Mouse (Mus musculus) CH12.LX (cell line): Measurements from ENCODE around the gene Lrrfip1. TPM values are rescaled to one million over a fixed set of nuclear protein-coding genes. Genes with fewer than 3 reads are reported as not detected.

Experiments
- DNase-seq: peaks from one replicate; pipeline ENCODE4 v3.0.0-alpha.2; 2013; ENCODE audit errors: extremely low read depth
- H3K27ac ChIP-seq: 2 replicates; pipeline ENCODE4 v1.5.1; 2012; ENCODE audit warnings: low read depth, mild to moderate bottlenecking, control low read depth, moderate library complexity; ENCODE audit not compliant: insufficient read depth
- H3K27me3 ChIP-seq: replicated peaks from 2 replicates; pipeline ENCODE3; 2012; ENCODE audit warnings: inconsistent platforms
- H3K36me3 ChIP-seq, 2 experiments: replicated peaks in 1 of 2; 2 replicates each; pipeline versions ENCODE3 to v1.6.1; 2012; ENCODE audit warnings: inconsistent platforms in 1 of 2, low read length in 1 of 2, mild to moderate bottlenecking in 1 of 2, mixed read lengths in 1 of 2, moderate library complexity in 1 of 2; ENCODE audit not compliant: control insufficient read depth in 1 of 2, insufficient read depth in 1 of 2
- H3K4me1 ChIP-seq, 2 experiments: 2 replicates each; pipeline ENCODE4 v1.6.1; 2012; ENCODE audit warnings: inconsistent platforms in 1 of 2, moderate library complexity in 1 of 2; ENCODE audit not compliant: insufficient read depth in 2 of 2, control insufficient read depth in 1 of 2
- H3K4me2 ChIP-seq: 2 replicates; pipeline ENCODE4 v1.6.1; 2012; ENCODE audit warnings: low read depth, mild to moderate bottlenecking, control low read depth; ENCODE audit not compliant: poor library complexity, insufficient read depth, severe bottlenecking
- H3K4me3 ChIP-seq, 3 experiments: fragments of 150-350 bp in 1 of 3; sonication (generic) in 1 of 3; replicated peaks in 1 of 3; 2 replicates each; pipeline versions ENCODE3 to v1.5.1; 2011 to 2012; ENCODE audit warnings: low read depth in 2 of 3, low read length in 2 of 3, mild to moderate bottlenecking in 2 of 3, moderate library complexity in 2 of 3, control low read depth in 1 of 3, improper control_type of control experiment in 1 of 3, inconsistent platforms in 1 of 3, mixed read lengths in 1 of 3; ENCODE audit not compliant: poor library complexity in 1 of 3
- H3K79me2 ChIP-seq: replicated peaks from 2 replicates; pipeline ENCODE4 v1.6.1; 2012; ENCODE audit warnings: mild to moderate bottlenecking, moderate library complexity; ENCODE audit not compliant: control insufficient read depth, poor library complexity, insufficient read depth, severe bottlenecking; ENCODE audit errors: extremely low read depth
- H3K9ac ChIP-seq: 2 replicates; pipeline ENCODE4 v1.6.1; 2012; ENCODE audit warnings: low read depth, mild to moderate bottlenecking, control low read depth, moderate library complexity; ENCODE audit not compliant: insufficient read depth
- H3K9me3 ChIP-seq: replicated peaks from 2 replicates; pipeline ENCODE3; 2012; ENCODE audit warnings: low read length, inconsistent platforms, mixed read lengths
- BHLHE40 ChIP-seq: IDR thresholded peaks from 2 replicates; pipeline ENCODE4 v1.6.1; 2011; ENCODE audit warnings: mild to moderate bottlenecking, low read depth, low read length, improper control_type of control experiment
- CHD1 ChIP-seq: IDR thresholded peaks from 2 replicates; pipeline ENCODE4 v1.6.1; 2012; ENCODE audit warnings: low read depth, low read length, improper control_type of control experiment, inconsistent platforms
- CHD2 ChIP-seq: IDR thresholded peaks from 2 replicates; pipeline ENCODE4 v1.6.1; 2011; ENCODE audit warnings: low read length, improper control_type of control experiment
- CTCF ChIP-seq, 2 experiments: IDR thresholded peaks in 1 of 2; conservative IDR thresholded peaks in 1 of 2; 2 replicates each; pipeline ENCODE4 v1.5.1; 2011 to 2012; ENCODE audit warnings: low read depth in 2 of 2, low read length in 2 of 2, improper control_type of control experiment in 1 of 2, inconsistent platforms in 1 of 2, mild to moderate bottlenecking in 1 of 2, moderate library complexity in 1 of 2
- E2F4 ChIP-seq: IDR thresholded peaks from 2 replicates; pipeline ENCODE4 v1.6.1; 2011; ENCODE audit warnings: low read depth, low read length, improper control_type of control experiment; ENCODE audit not compliant: insufficient replicate concordance
- ELF1 ChIP-seq: IDR thresholded peaks from 2 replicates; pipeline ENCODE4 v1.6.1; 2014; ENCODE audit warnings: low read depth, mild to moderate bottlenecking, inconsistent platforms, low read length, improper control_type of control experiment
- EP300 ChIP-seq: IDR thresholded peaks from 2 replicates; pipeline ENCODE4 v1.6.1; 2011; ENCODE audit warnings: low read length, improper control_type of control experiment
- ETS1 ChIP-seq: conservative IDR thresholded peaks from 2 replicates; pipeline ENCODE4 v1.6.1; 2012; ENCODE audit warnings: low read depth, mild to moderate bottlenecking, inconsistent platforms, low read length, improper control_type of control experiment, moderate library complexity
- GABPA ChIP-seq: IDR thresholded peaks from 2 replicates; pipeline ENCODE4 v1.6.1; 2012; ENCODE audit warnings: low read depth, low read length, improper control_type of control experiment, inconsistent platforms; ENCODE audit not compliant: insufficient replicate concordance
- HCFC1 ChIP-seq: IDR thresholded peaks from 2 replicates; pipeline ENCODE4 v1.6.1; 2012; ENCODE audit warnings: low read depth, mild to moderate bottlenecking, inconsistent platforms, low read length, improper control_type of control experiment
- MAZ ChIP-seq: IDR thresholded peaks from 2 replicates; pipeline ENCODE4 v1.6.1; 2012; ENCODE audit warnings: low read depth, mild to moderate bottlenecking, inconsistent platforms, low read length, improper control_type of control experiment, moderate library complexity
- MEF2A ChIP-seq: IDR thresholded peaks from 2 replicates; pipeline ENCODE4 v1.6.1; 2014; ENCODE audit warnings: low read depth, mild to moderate bottlenecking, inconsistent platforms, low read length, improper control_type of control experiment, borderline replicate concordance
- MXI1 ChIP-seq: IDR thresholded peaks from 2 replicates; pipeline ENCODE4 v1.6.1; 2011; ENCODE audit warnings: mild to moderate bottlenecking, low read depth, low read length, improper control_type of control experiment
- MYC ChIP-seq: IDR thresholded peaks from 2 replicates; pipeline ENCODE4 v1.6.1; 2011; ENCODE audit warnings: low read depth, mild to moderate bottlenecking, improper control_type of control experiment, low read length
- NRF1 ChIP-seq: IDR thresholded peaks from 2 replicates; pipeline ENCODE4 v1.6.1; 2014; ENCODE audit warnings: low read depth, mild to moderate bottlenecking, inconsistent platforms, low read length, improper control_type of control experiment, moderate library complexity
- PAX5 ChIP-seq: IDR thresholded peaks from 2 replicates; pipeline ENCODE4 v1.6.1; 2012; ENCODE audit warnings: low read length, inconsistent platforms, mixed read lengths
- POLR2A ChIP-seq: IDR thresholded peaks from 2 replicates; pipeline ENCODE4 v1.6.1; 2011; ENCODE audit warnings: low read depth, mild to moderate bottlenecking, improper control_type of control experiment, low read length
- POLR2AphosphoS2 ChIP-seq: IDR thresholded peaks from 2 replicates; pipeline ENCODE4 v1.6.1; 2011; ENCODE audit warnings: low read depth, low read length, improper control_type of control experiment
- RCOR1 ChIP-seq: conservative IDR thresholded peaks from 2 replicates; pipeline ENCODE4 v1.6.1; 2012; ENCODE audit warnings: low read depth, mild to moderate bottlenecking, inconsistent platforms, low read length, improper control_type of control experiment
- SIN3A ChIP-seq: IDR thresholded peaks from 2 replicates; pipeline ENCODE4 v1.6.1; 2012; ENCODE audit warnings: low read length, improper control_type of control experiment, inconsistent platforms
- TBP ChIP-seq: conservative IDR thresholded peaks from 2 replicates; pipeline ENCODE4 v1.6.1; 2011; ENCODE audit warnings: low read depth, low read length, improper control_type of control experiment
- TCF12 ChIP-seq: IDR thresholded peaks from 2 replicates; pipeline ENCODE4 v1.6.1; 2014; ENCODE audit warnings: low read depth, mild to moderate bottlenecking, inconsistent platforms, low read length, improper control_type of control experiment
- UBTF ChIP-seq: IDR thresholded peaks from 2 replicates; pipeline ENCODE4 v1.6.1; 2012; ENCODE audit warnings: low read depth, mild to moderate bottlenecking, inconsistent platforms, low read length, improper control_type of control experiment, moderate library complexity
- USF1 ChIP-seq: IDR thresholded peaks from 2 replicates; pipeline ENCODE4 v1.6.1; 2014; ENCODE audit warnings: low read depth, mild to moderate bottlenecking, inconsistent platforms, low read length, improper control_type of control experiment
- ZKSCAN1 ChIP-seq: IDR thresholded peaks from 2 replicates; pipeline ENCODE4 v1.6.1; 2012; ENCODE audit warnings: low read depth, inconsistent platforms, low read length, improper control_type of control experiment, borderline replicate concordance
- ZMIZ1 ChIP-seq: IDR thresholded peaks from 2 replicates; pipeline ENCODE4 v1.6.1; 2012; ENCODE audit warnings: low read depth, mild to moderate bottlenecking, inconsistent platforms, low read length, improper control_type of control experiment
- dilution Hi-C: fragments of 300-500 bp; cut with MboI; formaldehyde crosslinking; loops from 2 replicates; pipeline ENCODE4 v1.14.3; 2020; ENCODE audit warnings: low sequenced_read_pairs; ENCODE audit not compliant: extremely low pct_unique_long_range_greater_than_20kb, extremely low pct_ligation_motif_present
- in situ Hi-C: fragments of 300-500 bp; cut with MboI; formaldehyde crosslinking; loops from 3 replicates; pipeline ENCODE4 v1.14.3; 2019; ENCODE audit warnings: low sequenced_read_pairs, low pct_ligation_motif_present, low pct_unique_long_range_greater_than_20kb, mixed read lengths
- polyA plus RNA-seq: library from polyadenylated mRNA; unstranded; fragments of >175 nt; gene quantifications from 2 replicates; pipeline ENCODE4 v1.2.1, GENCODE M21; 2012; ENCODE audit warnings: low read depth; ENCODE audit not compliant: insufficient read length
- total RNA-seq, 2 experiments: library from RNA; depleted of rRNA; stranded (reverse); fragments of 300-350 nt in 1 of 2; fragments of >200 nt in 1 of 2; gene quantifications; 2 replicates each; pipeline ENCODE4 v1.2.3; 2012 to 2014

Gene Lrrfip1
- total and polyA plus RNA-seq, 3 experiments, result 17.2 to 30.5 (median 19.1) TPM

DNA sequence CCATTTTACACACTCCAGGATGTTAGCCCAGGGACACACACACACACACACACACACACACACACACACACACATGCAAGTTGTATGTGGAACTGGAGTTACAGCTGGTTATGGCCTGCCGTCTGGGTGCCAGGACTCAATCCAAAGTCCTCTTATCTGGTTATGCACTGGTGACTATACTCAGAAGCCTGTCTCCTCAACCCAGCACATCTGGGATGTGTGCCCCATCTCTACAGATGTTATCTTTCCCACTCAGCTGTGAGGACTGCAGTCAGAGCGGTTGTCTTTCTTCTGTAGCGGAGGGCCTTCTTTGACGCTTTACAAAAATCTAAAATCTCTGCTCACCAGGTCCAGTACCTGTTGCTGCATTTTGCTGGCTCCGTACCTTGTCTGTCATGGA is 176.3 kb downstream of the Lrrfip1 start:
- Histone ChIP-seq H3K4me2 (no peak overlapping the region), H3K9ac (no peak overlapping the region), H3K9me3 (peaks cover 2% of the 10 kb centered on the region), H3K4me1 (no peaks in the 10 kb centered on the region; a peak in 1 of 4 replicates), H3K27me3 (peaks cover 2% of the 10 kb centered on the region), H3K79me2 (no peaks in the 10 kb centered on the region), H3K36me3 (no peaks in the 10 kb centered on the region), H3K4me3 (no peak overlapping the region), H3K27ac (no peak overlapping the region)
- in situ Hi-C loops (no loop called here), dilution Hi-C loops (no loop called here)
- TF ChIP-seq POLR2A (no peak), CHD2 (no peak), MXI1 (no peak), UBTF (no peak), MAZ (no peak), USF1 (no peak), TBP (no peak), HCFC1 (no peak), GABPA (no peak), TCF12 (no peak), PAX5 (no peak), RCOR1 (no peak), CTCF (conservative IDR thresholded peaks at IDR 0.05 in 1 of 2, IDR thresholded peaks at IDR 0.05 in 1 of 2; ENCODE audit: low read depth in 2 of 2, low read length in 2 of 2) (no peak), SIN3A (no peak), ETS1 (no peak), NRF1 (no peak), POLR2AphosphoS2 (no peak), MEF2A (no peak), ELF1 (no peak), CHD1 (no peak)
- no peak for DNase-seq

DNA sequence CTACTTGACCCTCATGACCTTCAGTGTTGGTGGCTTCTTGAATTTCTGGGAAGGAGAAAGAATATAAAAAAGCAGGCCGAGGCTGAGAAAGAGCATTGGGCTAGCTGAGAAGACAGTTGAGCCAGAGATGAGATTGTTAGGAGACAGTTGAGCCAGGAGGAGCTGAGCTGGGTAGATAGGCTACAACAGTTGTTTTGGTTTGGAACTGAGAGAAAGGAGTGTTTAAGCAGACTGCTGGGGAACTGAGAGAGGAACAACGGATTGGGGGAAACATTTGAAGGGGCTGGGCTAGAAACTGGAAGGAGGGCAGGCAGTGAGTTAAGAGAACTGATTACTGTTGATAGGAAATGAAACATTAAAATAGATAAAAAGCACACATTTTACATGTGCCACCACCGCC is 177.5 kb downstream of the Lrrfip1 start:
- Histone ChIP-seq H3K4me2 (no peak overlapping the region), H3K9ac (no peak overlapping the region), H3K27me3 (peaks cover 2% of the 10 kb centered on the region)
- no peak for TF ChIP-seq ZKSCAN1
- no peak for TF ChIP-seq MEF2A
- TF ChIP-seq NRF1, result no peak
- TF ChIP-seq MAZ, result no peak
- no peak for TF ChIP-seq E2F4
- TF ChIP-seq EP300, result no peak
- TF ChIP-seq ZMIZ1, result no peak
- TF ChIP-seq BHLHE40, result no peak
- no peak for TF ChIP-seq MYC
- TF ChIP-seq ELF1, result no peak
- no peak for TF ChIP-seq CHD1
- TF ChIP-seq, all 38 proteins: peak for 0
- dilution Hi-C loops, result no loop called here
- no peaks in the 10 kb centered on the region for H3K36me3 ChIP-seq
- no peaks in the 10 kb centered on the region for H3K79me2 ChIP-seq
- H3K27ac ChIP-seq, result no peak overlapping the region
- no peaks in the 10 kb centered on the region; a peak in 1 of 4 replicates for H3K4me1 ChIP-seq
- no peak overlapping the region for H3K4me3 ChIP-seq
- H3K9me3 ChIP-seq, result peaks cover 2% of the 10 kb centered on the region
- no peak for DNase-seq
- in situ Hi-C loops, result no loop called here
